Comparison of ENCODE assay signal across 8 mouse cellular contexts in genomic region chr6:85331736-85332135, GRCm38 (mm10). TPM values are rescaled to one million over a fixed set of nuclear protein-coding genes. Genes with fewer than 3 reads are reported as not detected.
A peak's percentile ranks its signal among the peaks of the same experiment; 100 is the strongest.
DNase-seq lines count a peak whose midpoint lies in the region; ATAC-seq and TF ChIP-seq lines count a peak whose summit lies in the region.

No protein-coding gene starts in this region.

- no peak for TF ChIP-seq CTCF in brain, embryonic 14.5 days (IDR thresholded peaks at IDR 0.05; ENCODE audit: borderline replicate concordance, extremely low read depth, insufficient read depth, insufficient read length)

- no peaks in the 10 kb centered on the region for H3K9me3 ChIP-seq in heart, embryonic 16.5 days (replicated peaks; ENCODE audit: control insufficient read depth, low read length)
- no peaks in the 10 kb centered on the region for H3K9me3 ChIP-seq in hindbrain, embryonic 12.5 days (replicated peaks)
- H3K9me3 ChIP-seq in midbrain, embryonic 12.5 days, result no peaks in the 10 kb centered on the region

- H3K27me3 ChIP-seq in heart, embryonic 16.5 days (ENCODE audit: control insufficient read depth, insufficient read depth, low read length), result no peaks in the 10 kb centered on the region; the same call in 1 of the 2 replicates
- H3K27me3 ChIP-seq in hindbrain, embryonic 12.5 days, result peaks cover 31% of the 10 kb centered on the region
- H3K27me3 ChIP-seq in midbrain, embryonic 12.5 days, result peaks cover 14% of the 10 kb centered on the region

- ATAC-seq in heart, embryonic 16.5 days (replicated peaks; ENCODE audit: extremely low read depth, insufficient read depth, low FRiP score), result no peak
- ATAC-seq in hindbrain, embryonic 12.5 days (ENCODE audit: low FRiP score), result no peak
- no peak for ATAC-seq in midbrain, embryonic 12.5 days (ENCODE audit: low FRiP score, low read depth)
- ATAC-seq in granulocyte monocyte progenitor cell, adult 5-6 weeks (replicated peaks; ENCODE audit: poor library complexity, severe bottlenecking), result no peak

- H3K27ac ChIP-seq in heart, embryonic 16.5 days (ENCODE audit: low read length), result no peak overlapping the region
- H3K27ac ChIP-seq in hindbrain, embryonic 12.5 days, result no peak overlapping the region
- H3K27ac ChIP-seq in midbrain, embryonic 12.5 days (replicated peaks), result no peak overlapping the region

- no peak overlapping the region for H3K4me3 ChIP-seq in heart, embryonic 16.5 days (ENCODE audit: low read length)
- H3K4me3 ChIP-seq in hindbrain, embryonic 12.5 days, result peak overlapping the region; percentile 68; the same call in 1 of the 2 replicates
- H3K4me3 ChIP-seq in midbrain, embryonic 12.5 days, result peak overlapping the region; percentile 67

- H3K4me2 ChIP-seq in heart, embryonic 16.5 days (ENCODE audit: low read depth, low read length), result peak overlapping the region; percentile 99
- H3K4me2 ChIP-seq in hindbrain, embryonic 12.5 days (replicated peaks), result peak overlapping the region; percentile 92
- H3K4me2 ChIP-seq in midbrain, embryonic 12.5 days (replicated peaks), result peak overlapping the region; percentile 96

- WGBS in heart, embryonic 16.5 days, result 21% methylated on average over 8 of the region's 8 CpGs
- 12% methylated on average over 8 of the region's 8 CpGs for WGBS in hindbrain, embryonic 12.5 days
- WGBS in midbrain, embryonic 12.5 days, result 13% methylated on average over 8 of the region's 8 CpGs

- no peak overlapping the region for H3K9ac ChIP-seq in heart, embryonic 16.5 days (ENCODE audit: low read length)
- H3K9ac ChIP-seq in hindbrain, embryonic 12.5 days, result no peak overlapping the region; the same call in 1 of the 2 replicates
- H3K9ac ChIP-seq in midbrain, embryonic 12.5 days (replicated peaks), result no peak overlapping the region

- DNase-seq in heart, postnatal 4 days, result no peak
- peak; percentile 10 for DNase-seq in brain, embryonic 14.5 days (ENCODE audit: low read depth)
- DNase-seq in adrenal gland, adult 18-20 months (ENCODE audit: low spot score in 2 of 2), result no peak
- no peak for DNase-seq in lung, adult 18-20 months

- no peak for TF ChIP-seq POLR2A in brain, embryonic 14.5 days (IDR thresholded peaks at IDR 0.05; ENCODE audit: borderline replicate concordance, extremely low read depth, insufficient read depth, insufficient read length, poor library complexity, severe bottlenecking)

- H3K4me1 ChIP-seq in heart, embryonic 16.5 days (ENCODE audit: control insufficient read depth, insufficient read depth, low read length), result peaks cover 7% of the 10 kb centered on the region
- H3K4me1 ChIP-seq in hindbrain, embryonic 12.5 days, result peaks cover 11% of the 10 kb centered on the region; the same call in 1 of the 2 replicates
- peaks cover 11% of the 10 kb centered on the region for H3K4me1 ChIP-seq in midbrain, embryonic 12.5 days

- H3K36me3 ChIP-seq in heart, embryonic 16.5 days (ENCODE audit: control insufficient read depth, insufficient read depth), result peaks cover 6% of the 10 kb centered on the region
- H3K36me3 ChIP-seq in hindbrain, embryonic 12.5 days, result no peaks in the 10 kb centered on the region
- no peaks in the 10 kb centered on the region for H3K36me3 ChIP-seq in midbrain, embryonic 12.5 days

RNA-seq across cellular contexts. Expression of gene Sfxn5, which starts 1.5 kb away (rescaled TPM):
- polyA plus RNA-seq in heart, embryonic 16.5 days (2015; fragmentation: Nextera tagmentation; extraction: Ambion mirVana), result 3.2 and 4.9 TPM in 2 replicates
- 1 to 10 TPM; 3.0 to 3.6 TPM for total RNA-seq in heart, postnatal 4 days (2021)
- polyA plus RNA-seq in brain, embryonic 14.5 days (2012; rRNA removed), result 15.1 and 17.5 TPM in 2 replicates
- polyA plus RNA-seq in hindbrain, embryonic 12.5 days (2016; fragmentation: Nextera tagmentation; extraction: Ambion mirVana), result 6.8 and 10.0 TPM in 2 replicates
- 8.2 and 9.5 TPM in 2 replicates for polyA plus RNA-seq in midbrain, embryonic 12.5 days (2016; fragmentation: Nextera tagmentation; extraction: Ambion mirVana)
- total RNA-seq in adrenal gland, adult 18-20 months (2021), result 10 to 100 TPM; 20.0 to 35.9 TPM
- total RNA-seq in granulocyte monocyte progenitor cell, adult 5-6 weeks (2014; fragmentation: Nextera tagmentation), result 0.92 and 2.1 TPM in 2 replicates
- 0.93 and 2.0 TPM in 2 replicates for total RNA-seq in granulocyte monocyte progenitor cell, adult 5-6 weeks (2017)

RNA-seq across cellular contexts. Expression of gene Rab11fip5, which starts 42.7 kb away (rescaled TPM):
- 42.1 and 51.9 TPM in 2 replicates for polyA plus RNA-seq in heart, embryonic 16.5 days (2015; fragmentation: Nextera tagmentation; extraction: Ambion mirVana)
- total RNA-seq in heart, postnatal 4 days (2021), result 10 to 100 TPM; 74.7 to 79.8 TPM
- 14.8 and 23.1 TPM in 2 replicates for polyA plus RNA-seq in brain, embryonic 14.5 days (2012; rRNA removed)
- 10.6 and 12.1 TPM in 2 replicates for polyA plus RNA-seq in hindbrain, embryonic 12.5 days (2016; fragmentation: Nextera tagmentation; extraction: Ambion mirVana)
- 9.7 and 10.1 TPM in 2 replicates for polyA plus RNA-seq in midbrain, embryonic 12.5 days (2016; fragmentation: Nextera tagmentation; extraction: Ambion mirVana)
- total RNA-seq in adrenal gland, adult 18-20 months (2021), result 10 to 100 TPM; 26.1 to 29.2 TPM
- 5.4 TPM in 2 replicates for total RNA-seq in granulocyte monocyte progenitor cell, adult 5-6 weeks (2014; fragmentation: Nextera tagmentation)
- total RNA-seq in granulocyte monocyte progenitor cell, adult 5-6 weeks (2017), result 3.2 and 3.6 TPM in 2 replicates
